ENCODE assay signal across 42 mouse cellular contexts in the genomic region with DNA sequence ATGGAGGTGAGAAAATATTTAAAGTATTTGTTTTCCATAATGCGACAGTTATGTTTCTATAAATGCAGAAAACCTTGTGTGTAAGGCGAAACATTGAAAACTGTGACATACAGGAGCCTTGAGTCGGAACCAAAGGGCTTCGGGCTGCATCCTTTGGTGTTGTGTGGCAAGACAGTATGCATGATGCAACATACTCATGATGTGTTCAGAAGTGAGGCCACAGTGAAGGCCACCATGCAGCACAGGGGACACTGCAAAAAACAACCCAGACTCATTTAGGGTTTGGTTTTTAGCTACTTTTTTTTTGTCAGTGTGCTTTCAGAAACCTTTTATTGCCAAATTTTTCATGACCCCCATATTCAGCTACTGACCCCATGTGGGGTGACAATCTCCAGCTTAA. TPM values are rescaled to one million over a fixed set of nuclear protein-coding genes. Genes with fewer than 3 reads are reported as not detected.
"Had no signal": no experiment of that assay in that cellular context is flagged by ENCODE, and none has a peak within 500 bp of the region (broad histone marks: within the 10 kb centered on the region; RNA-seq: fewer than 3 reads in every experiment).

No protein-coding gene starts in this region.

- DNase-seq: gastrocnemius, adult 2 months; gastrocnemius, postnatal 10 days; gastrocnemius, postnatal 25 days; heart, adult 11 months; heart, adult 2 months; heart, postnatal 14 days; heart, postnatal 36 days; kidney, adult 11 months; kidney, adult 2 months; kidney, adult 9 months; kidney, postnatal 14 days; kidney, postnatal 36 days; liver; liver, embryonic 13.5 days; liver, postnatal 0 days had no signal

RNA-seq across cellular contexts. Expression of gene Krt76, which starts 2.5 kb away (rescaled TPM):
- total RNA-seq: gastrocnemius, adult 2 months; gastrocnemius, postnatal 10 days; gastrocnemius, postnatal 25 days; heart, adult 2 months; heart, postnatal 14 days; heart, postnatal 36 days; hematopoietic stem cell, adult 5-6 weeks; layer of hippocampus, adult 18-20 months; layer of hippocampus, adult 8-10 months; layer of hippocampus, postnatal 10 days; layer of hippocampus, postnatal 25 days; left cerebral cortex, adult 2 months; left cerebral cortex, postnatal 14 days; left cerebral cortex, postnatal 36 days had no signal
- polyA plus RNA-seq: gonadal fat pad, adult 2 months; heart, adult 2 months; heart, embryonic 11.5 days; heart, embryonic 13.5 days; heart, embryonic 15.5 days; heart, postnatal 0 days; hindbrain, embryonic 11.5 days; hindbrain, embryonic 13.5 days; hindbrain, embryonic 15.5 days; hindbrain, postnatal 0 days; intestine, embryonic 14.5 days; intestine, embryonic 16.5 days; kidney, adult 2 months; kidney, embryonic 15.5 days; kidney, postnatal 0 days; limb, embryonic 10.5 days; limb, embryonic 12.5 days; limb, embryonic 14.5 days; liver, embryonic 11.5 days; liver, embryonic 13.5 days; liver, embryonic 15.5 days; liver, postnatal 0 days had no signal

RNA-seq across cellular contexts. Expression of gene Krt77, which starts 25.7 kb away (rescaled TPM):
- total RNA-seq: gastrocnemius, adult 2 months; gastrocnemius, postnatal 10 days; gastrocnemius, postnatal 25 days; heart, postnatal 14 days; heart, postnatal 36 days; hematopoietic stem cell, adult 5-6 weeks had no signal
- polyA plus RNA-seq: gonadal fat pad, adult 2 months; heart, adult 2 months; heart, embryonic 11.5 days; heart, embryonic 13.5 days; heart, postnatal 0 days; hindbrain, embryonic 11.5 days; intestine, embryonic 14.5 days; kidney, adult 2 months; kidney, postnatal 0 days; large intestine, adult 2 months; limb, embryonic 10.5 days; limb, embryonic 12.5 days; liver, embryonic 11.5 days; liver, embryonic 13.5 days; liver, embryonic 15.5 days; liver, postnatal 0 days had no signal

RNA-seq across cellular contexts. Expression of gene Krt4, which starts 29.3 kb away (rescaled TPM):
- total RNA-seq: gastrocnemius, adult 2 months; gastrocnemius, postnatal 25 days; heart, adult 2 months; heart, postnatal 14 days; heart, postnatal 36 days; hematopoietic stem cell, adult 5-6 weeks; hindbrain, postnatal 0 days; layer of hippocampus, adult 18-20 months; layer of hippocampus, adult 8-10 months; layer of hippocampus, postnatal 10 days; layer of hippocampus, postnatal 25 days; left cerebral cortex, adult 2 months; left cerebral cortex, postnatal 14 days; left cerebral cortex, postnatal 36 days had no signal
- polyA plus RNA-seq: heart, postnatal 0 days; hindbrain, embryonic 11.5 days; hindbrain, embryonic 13.5 days; hindbrain, postnatal 0 days; kidney, adult 2 months; limb, embryonic 10.5 days; limb, embryonic 12.5 days; liver, embryonic 11.5 days; liver, postnatal 0 days had no signal

RNA-seq across cellular contexts. Expression of gene Krt1, which starts 44.6 kb away (rescaled TPM):
- total RNA-seq: gastrocnemius, adult 2 months; gastrocnemius, postnatal 10 days; gastrocnemius, postnatal 25 days; heart, adult 2 months; heart, postnatal 36 days; hematopoietic stem cell, adult 5-6 weeks had no signal
- polyA plus RNA-seq: liver, embryonic 13.5 days; liver, postnatal 0 days had no signal

RNA-seq across cellular contexts. Expression of gene Krt79, which starts 44.9 kb away (rescaled TPM):
- total RNA-seq: gastrocnemius, adult 2 months; gastrocnemius, postnatal 10 days; heart, postnatal 36 days; hematopoietic stem cell, adult 5-6 weeks; left cerebral cortex, adult 2 months; left cerebral cortex, postnatal 14 days; left cerebral cortex, postnatal 36 days had no signal
- polyA plus RNA-seq: hindbrain, embryonic 11.5 days; intestine, embryonic 16.5 days; limb, embryonic 10.5 days; limb, embryonic 12.5 days; liver, embryonic 11.5 days; liver, embryonic 13.5 days; liver, embryonic 15.5 days; liver, postnatal 0 days had no signal
